Mouse (Mus musculus): ENCODE results near the gene Ak1.

DNA sequence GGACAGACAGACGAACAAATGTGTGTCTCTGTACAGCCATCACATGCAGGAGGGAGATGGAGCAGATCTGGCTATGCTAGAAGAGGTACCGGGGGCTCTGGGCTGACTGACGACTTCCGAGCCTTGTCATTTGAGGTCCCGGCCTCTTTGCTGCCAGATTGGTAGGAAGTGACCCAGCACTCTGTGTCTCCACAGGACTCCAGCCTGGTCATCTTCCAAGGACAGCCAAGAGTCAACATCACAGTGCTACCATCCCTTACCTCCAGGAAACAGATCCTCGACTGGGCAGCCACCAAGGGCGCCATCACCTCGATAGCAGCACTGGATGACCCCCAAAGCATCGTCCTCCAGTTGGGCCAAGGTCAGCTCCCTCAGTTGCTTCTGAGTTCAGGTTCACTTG, 49.6 kb downstream of the Ak1 start:
- no peak for TF ChIP-seq HCFC1 (IDR thresholded peaks at IDR 0.05; ENCODE audit: borderline replicate concordance, insufficient read depth, low read length)
- no peak for TF ChIP-seq MAFK (IDR thresholded peaks at IDR 0.05; ENCODE audit: insufficient read depth, low read depth, low read length)
- TF ChIP-seq CHD2 (IDR thresholded peaks at IDR 0.05; ENCODE audit: low read depth, low read length), result no peak
- no peak for TF ChIP-seq ZNF384 (IDR thresholded peaks at IDR 0.05; ENCODE audit: low read depth, low read length)

Measured in ES-E14 (cell line).